Comparison of ENCODE assay signal across 21 mouse cellular contexts in the genomic region with DNA sequence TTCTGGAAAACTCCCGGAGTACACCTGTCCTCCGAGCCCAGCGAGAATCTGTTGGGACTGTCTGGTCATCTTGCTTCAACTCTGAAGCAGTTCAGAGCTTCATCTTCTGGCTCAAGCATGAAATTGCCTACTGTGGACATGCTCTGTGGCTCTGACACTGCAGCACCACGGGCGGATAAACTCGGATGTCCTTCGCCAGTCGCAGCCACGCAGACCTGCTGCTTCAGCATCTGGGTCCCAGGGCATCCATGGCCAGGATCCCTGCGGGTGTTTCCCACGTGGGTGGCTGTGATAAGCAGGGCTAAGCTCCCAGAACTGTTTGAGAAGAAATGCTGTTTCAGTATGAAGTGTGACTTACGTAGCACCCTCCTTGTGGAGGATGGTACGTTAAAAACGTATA.
DNase-seq lines count a peak whose midpoint lies in the region; ATAC-seq and TF ChIP-seq lines count a peak whose summit lies in the region.
"Had no signal": no experiment of that assay in that cellular context is flagged by ENCODE, and none has a peak within 500 bp of the region (broad histone marks: within the 10 kb centered on the region; RNA-seq: fewer than 3 reads in every experiment).

No protein-coding gene starts in this region.

- H3K9me3 ChIP-seq in forebrain, embryonic 11.5 days (ENCODE audit: control insufficient read depth, low read length) = no peaks in the 10 kb centered on the region
- H3K9me3 ChIP-seq: embryonic facial prominence, embryonic 10.5 days; forebrain, embryonic 10.5 days; forebrain, embryonic 15.5 days; heart, embryonic 12.5 days; hindbrain, embryonic 12.5 days had no signal

- no peak overlapping the region for H3K4me2 ChIP-seq in forebrain, embryonic 11.5 days (ENCODE audit: low read depth, low read length, severe bottlenecking)
- H3K4me2 ChIP-seq: forebrain, embryonic 15.5 days; heart, embryonic 12.5 days; hindbrain, embryonic 12.5 days had no signal

- 89% methylated on average over 14 of the region's 14 CpGs for WGBS in forebrain, embryonic 11.5 days

- H3K4me3 ChIP-seq in gastrocnemius, adult 2 months = no peak overlapping the region
- no peak overlapping the region for H3K4me3 ChIP-seq in forebrain, embryonic 11.5 days (ENCODE audit: low read depth, low read length)
- H3K4me3 ChIP-seq: embryonic facial prominence, embryonic 10.5 days; forebrain, embryonic 10.5 days; forebrain, embryonic 15.5 days; heart, embryonic 12.5 days; hindbrain, embryonic 12.5 days had no signal

- no peak for ATAC-seq in forebrain, embryonic 11.5 days (replicated peaks; ENCODE audit: low FRiP score)
- ATAC-seq: activated CD4-positive, CD25-positive, alpha-beta regulatory T cell, adult 4 months; forebrain, embryonic 15.5 days; hindbrain, embryonic 16.5 days; inflammation-experienced regulatory T-cells, adult 6 months; intestine, postnatal 0 days; Patski had no signal

- intact Hi-C loops in gastrocnemius, adult 2 months (cut with DNase I) = no loop called here

- no peaks in the 10 kb centered on the region for H3K36me3 ChIP-seq in forebrain, embryonic 11.5 days (ENCODE audit: control insufficient read depth, insufficient read depth, low read length)
- H3K36me3 ChIP-seq: embryonic facial prominence, embryonic 10.5 days; forebrain, embryonic 10.5 days; forebrain, embryonic 15.5 days; heart, embryonic 12.5 days; hindbrain, embryonic 12.5 days had no signal

- H3K9ac ChIP-seq in forebrain, embryonic 11.5 days (ENCODE audit: low read length) = no peak overlapping the region
- H3K9ac ChIP-seq: forebrain, embryonic 15.5 days; heart, embryonic 12.5 days; hindbrain, embryonic 12.5 days had no signal

- TF ChIP-seq CTCF in gastrocnemius, adult 2 months (IDR thresholded peaks at IDR 0.05) = no peak

- H3K27me3 ChIP-seq in forebrain, embryonic 11.5 days (ENCODE audit: control insufficient read depth, insufficient read depth, low read length) = no peaks in the 10 kb centered on the region
- H3K27me3 ChIP-seq: forebrain, embryonic 15.5 days; hindbrain, embryonic 12.5 days; Patski had no signal

- H3K27ac ChIP-seq in gastrocnemius, adult 2 months = peak overlapping the region; percentile 76
- no peak overlapping the region for H3K27ac ChIP-seq in forebrain, embryonic 11.5 days (ENCODE audit: low read depth, low read length)
- H3K27ac ChIP-seq: embryonic facial prominence, embryonic 10.5 days; forebrain, embryonic 10.5 days; forebrain, embryonic 15.5 days; hindbrain, embryonic 12.5 days had no signal

- no peaks in the 10 kb centered on the region for H3K4me1 ChIP-seq in forebrain, embryonic 11.5 days (replicated peaks; ENCODE audit: control insufficient read depth, insufficient read depth, low read length)
- H3K4me1 ChIP-seq: forebrain, embryonic 10.5 days; forebrain, embryonic 15.5 days; hindbrain, embryonic 12.5 days had no signal

- DNase-seq in gastrocnemius, adult 2 months = no peak
- no peak for DNase-seq in gastrocnemius, postnatal 25 days
- peak; percentile 62 to 64 for DNase-seq in cerebellum, adult 18-20 months
- DNase-seq in cerebellum, adult 9-11 months = peak; percentile 72
- DNase-seq in cerebellum, postnatal 36 days = peak; percentile 50 to 53
- no peak for DNase-seq in lung, postnatal 4 days
- DNase-seq in thymus, postnatal 10 days (ENCODE audit: low spot score in 2 of 2) = no peak
- DNase-seq in forebrain, embryonic 11.5 days (ENCODE audit: low spot score) = no peak
- DNase-seq: adrenal gland, postnatal 14 days; gastrocnemius, postnatal 10 days; kidney, adult 8-10 months had no signal

Comparison
In these comparisons a context has a peak if more than half of its experiments do, and no peak if none do; other contexts are left out.
1. DNase-seq: peak in cerebellum, adult 18-20 months (2 of 2), cerebellum, adult 9-11 months (single experiment) and cerebellum, postnatal 36 days (2 of 2); none in gastrocnemius, adult 2 months (single experiment), gastrocnemius, postnatal 25 days (single experiment), lung, postnatal 4 days (0 of 2), thymus, postnatal 10 days (0 of 2) and forebrain, embryonic 11.5 days (single experiment).